Mouse (Mus musculus) midbrain, embryonic 12.5 days (tissue): ENCODE results near the gene Zcchc2. TPM values are rescaled to one million over a fixed set of nuclear protein-coding genes. Genes with fewer than 3 reads are reported as not detected.

Experiments
- ATAC-seq: fragments of 200-750 bp; cut with Nextera tagmentation; 2 replicates; pipeline ENCODE4 v1.8.0; 2017; ENCODE audit warnings: low read depth, moderate TSS enrichment, moderate library complexity; ENCODE audit not compliant: low FRiP score
- H3K27ac ChIP-seq: fragments of 300-500 bp; sonication (generic); replicated peaks from 2 replicates; pipeline ENCODE4 v1.5.1; 2016; ENCODE audit warnings: mild to moderate bottlenecking
- H3K27me3 ChIP-seq: fragments of 300-500 bp; sonication (generic); 2 replicates; pipeline ENCODE4 v1.6.1; 2016; ENCODE audit warnings: mild to moderate bottlenecking
- H3K36me3 ChIP-seq: fragments of 300-500 bp; sonication (generic); 2 replicates; pipeline ENCODE4 v1.6.1; 2016
- H3K4me1 ChIP-seq: fragments of 300-500 bp; sonication (generic); 2 replicates; pipeline ENCODE4 v1.6.1; 2016
- H3K4me2 ChIP-seq: fragments of 300-500 bp; sonication (generic); replicated peaks from 2 replicates; pipeline ENCODE4 v1.6.1; 2016; ENCODE audit warnings: mild to moderate bottlenecking, moderate library complexity
- H3K4me3 ChIP-seq: fragments of 300-500 bp; sonication (generic); 2 replicates; pipeline ENCODE4 v1.5.1; 2016; ENCODE audit warnings: mild to moderate bottlenecking
- H3K9ac ChIP-seq: fragments of 300-500 bp; sonication (generic); replicated peaks from 2 replicates; pipeline ENCODE4 v1.6.1; 2016; ENCODE audit warnings: mild to moderate bottlenecking, moderate library complexity
- H3K9me3 ChIP-seq: fragments of 300-500 bp; sonication (generic); 2 replicates; pipeline ENCODE4 v1.6.1; 2016; ENCODE audit warnings: mild to moderate bottlenecking
- WGBS: fragments of 180-500 bp; shearing (Covaris S2); methylation state at CpG from one replicate; pipeline ENCODE4 v1.1.7; 2016; 5-methylcytosine and 5-hydroxymethylcytosine counted together
- polyA plus RNA-seq: library from polyadenylated mRNA; unstranded; fragments of >200 nt; fragmentation: Nextera tagmentation; extraction: Ambion mirVana; gene quantifications from 2 replicates; pipeline ENCODE4 v1.2.1, GENCODE M21; 2016

Zcchc2 gene
- polyA plus RNA-seq, 1 experiment from 2014 or later, result 2.2 TPM

DNA sequence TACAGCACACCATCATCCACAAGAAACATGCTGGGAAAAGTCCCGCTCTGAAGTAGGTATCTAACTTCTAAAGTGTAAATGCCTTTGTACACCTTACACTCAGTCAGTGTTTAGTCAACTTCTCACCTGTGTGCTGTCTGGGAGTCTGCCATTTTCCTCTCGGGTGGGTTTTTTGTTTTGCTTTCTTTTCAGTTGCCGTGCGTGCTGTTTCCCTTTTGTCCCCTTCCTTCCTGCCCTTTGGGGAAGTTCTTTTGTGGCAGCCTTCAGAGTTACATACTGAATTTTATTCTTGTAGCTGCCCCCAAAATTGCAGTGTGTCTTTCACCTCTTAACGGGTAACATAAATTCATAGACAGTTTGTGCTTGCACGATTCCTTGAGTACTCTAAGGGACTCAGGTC is 29.6 kb downstream of the Zcchc2 start:
- WGBS, result 78% methylated on average over 6 of the region's 6 CpGs
- no peak for ATAC-seq
- Histone ChIP-seq H3K4me3 (no peak overlapping the region), H3K27me3 (no peaks in the 10 kb centered on the region), H3K4me2 (no peak overlapping the region), H3K27ac (no peak overlapping the region), H3K9me3 (no peaks in the 10 kb centered on the region), H3K36me3 (peaks cover 34% of the 10 kb centered on the region), H3K4me1 (no peaks in the 10 kb centered on the region), H3K9ac (no peak overlapping the region)

GRCm38 (mm10) chr1:106022998-106023397 is 32.8 kb downstream of the Zcchc2 start:
- Histone ChIP-seq H3K27ac (no peak overlapping the region), H3K4me2 (no peak overlapping the region), H3K36me3 (peaks cover 40% of the 10 kb centered on the region), H3K9ac (no peak overlapping the region), H3K4me3 (no peak overlapping the region), H3K4me1 (no peaks in the 10 kb centered on the region), H3K9me3 (no peaks in the 10 kb centered on the region), H3K27me3 (no peaks in the 10 kb centered on the region)
- ATAC-seq, result no peak
- WGBS, result 92% methylated on average over 1 of the region's 1 CpGs

GRCm38 (mm10) chr1:106024254-106024653 is 34.0 kb downstream of the Zcchc2 start:
- no peak for ATAC-seq
- H3K36me3 ChIP-seq, result peaks cover 38% of the 10 kb centered on the region
- H3K4me2 ChIP-seq, result no peak overlapping the region
- no peaks in the 10 kb centered on the region for H3K27me3 ChIP-seq
- no peak overlapping the region for H3K27ac ChIP-seq
- H3K4me3 ChIP-seq, result no peak overlapping the region
- H3K9me3 ChIP-seq, result no peaks in the 10 kb centered on the region
- 100% methylated on average over 2 of the region's 2 CpGs for WGBS
- H3K4me1 ChIP-seq, result no peaks in the 10 kb centered on the region
- no peak overlapping the region for H3K9ac ChIP-seq

- Histone ChIP-seq H3K27me3 (no peaks in the 10 kb centered on the region), H3K27ac (no peak overlapping the region), H3K9ac (no peak overlapping the region), H3K4me3 (no peak overlapping the region), H3K9me3 (no peaks in the 10 kb centered on the region), H3K4me2 (no peak overlapping the region), H3K4me1 (no peaks in the 10 kb centered on the region), H3K36me3 (peaks cover 38% of the 10 kb centered on the region)
- no peak for ATAC-seq
- WGBS, result 89% methylated on average over 3 of the region's 3 CpGs
Observed at GRCm38 (mm10) chr1:106024778-106025177, 34.6 kb downstream of the Zcchc2 start.

DNA sequence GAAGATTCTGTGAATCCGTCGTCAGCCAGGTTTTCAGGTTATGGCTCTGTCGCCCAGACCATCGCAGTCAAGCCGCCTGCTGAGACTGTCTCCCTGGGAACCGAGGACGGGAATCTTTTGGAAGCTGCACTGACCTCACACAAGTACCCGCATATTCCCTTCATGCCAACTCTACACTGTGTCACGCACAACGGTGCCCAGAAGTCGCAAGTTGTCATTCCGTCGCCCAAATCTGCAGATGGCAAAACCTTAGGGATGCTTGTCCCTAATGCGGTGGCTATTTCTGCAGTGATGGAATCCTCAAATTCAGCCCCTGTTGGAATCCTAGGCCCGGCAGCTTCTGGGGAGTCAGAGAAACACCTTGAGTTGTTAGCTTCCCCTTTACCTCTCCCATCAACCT is 39.6 kb downstream of the Zcchc2 start:
- Histone ChIP-seq H3K4me2 (no peak overlapping the region), H3K27ac (no peak overlapping the region), H3K9ac (no peak overlapping the region), H3K4me3 (no peak overlapping the region), H3K4me1 (no peaks in the 10 kb centered on the region), H3K36me3 (peaks cover 23% of the 10 kb centered on the region), H3K9me3 (no peaks in the 10 kb centered on the region), H3K27me3 (no peaks in the 10 kb centered on the region)
- ATAC-seq, result no peak
- WGBS, result 91% methylated on average over 15 of the region's 15 CpGs

DNA sequence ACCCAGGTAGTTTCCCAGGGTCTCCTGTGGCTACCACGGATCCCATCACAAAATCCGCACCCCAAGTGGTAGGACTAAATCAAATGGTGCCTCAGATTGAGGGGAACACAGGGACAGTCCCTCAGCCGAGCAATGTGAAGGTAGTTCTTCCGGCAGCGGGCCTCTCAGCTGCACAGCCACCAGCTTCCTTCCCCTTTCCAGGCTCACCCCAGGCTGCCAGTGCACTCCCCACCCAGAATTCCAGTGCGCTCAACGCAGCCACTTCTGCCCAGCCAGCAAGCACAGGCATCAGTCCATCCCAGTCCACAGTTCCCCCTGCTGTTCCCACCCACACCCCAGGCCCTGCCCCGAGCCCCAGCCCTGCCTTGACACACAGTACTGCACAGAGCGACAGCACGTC is 40.1 kb downstream of the Zcchc2 start:
- 91% methylated on average over 10 of the region's 10 CpGs for WGBS
- H3K27ac ChIP-seq, result no peak overlapping the region
- no peak for ATAC-seq
- no peak overlapping the region for H3K4me3 ChIP-seq
- H3K9ac ChIP-seq, result no peak overlapping the region
- H3K4me2 ChIP-seq, result no peak overlapping the region
- H3K9me3 ChIP-seq, result no peaks in the 10 kb centered on the region
- peaks cover 23% of the 10 kb centered on the region for H3K36me3 ChIP-seq
- no peaks in the 10 kb centered on the region for H3K27me3 ChIP-seq
- no peaks in the 10 kb centered on the region for H3K4me1 ChIP-seq

DNA sequence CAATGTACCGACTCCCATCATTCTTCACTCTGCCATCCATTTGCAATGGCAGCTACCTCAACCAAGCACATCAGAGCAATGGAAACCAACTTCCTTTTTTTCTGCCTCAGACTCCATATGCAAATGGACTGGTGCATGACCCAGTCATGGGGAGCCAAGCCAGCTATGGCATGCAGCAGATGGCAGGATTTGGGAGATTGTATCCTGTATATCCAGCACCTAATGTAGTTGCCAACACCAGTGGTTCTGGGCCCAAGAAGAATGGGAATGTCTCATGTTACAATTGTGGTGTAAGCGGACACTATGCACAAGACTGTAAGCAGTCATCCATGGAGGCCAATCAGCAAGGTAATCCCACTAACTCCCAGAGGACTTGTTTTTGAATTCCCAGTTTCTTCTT is 40.7 kb downstream of the Zcchc2 start:
- H3K27me3 ChIP-seq, result no peaks in the 10 kb centered on the region
- peaks cover 23% of the 10 kb centered on the region for H3K36me3 ChIP-seq
- H3K27ac ChIP-seq, result no peak overlapping the region
- ATAC-seq, result no peak
- no peak overlapping the region for H3K4me2 ChIP-seq
- H3K9me3 ChIP-seq, result no peaks in the 10 kb centered on the region
- H3K9ac ChIP-seq, result no peak overlapping the region
- H3K4me3 ChIP-seq, result no peak overlapping the region
- 98% methylated on average over 2 of the region's 2 CpGs for WGBS
- no peaks in the 10 kb centered on the region for H3K4me1 ChIP-seq

- H3K4me1 ChIP-seq, result no peaks in the 10 kb centered on the region
- peaks cover 23% of the 10 kb centered on the region for H3K36me3 ChIP-seq
- H3K4me3 ChIP-seq, result no peak overlapping the region
- H3K27ac ChIP-seq, result no peak overlapping the region
- no peak overlapping the region for H3K9ac ChIP-seq
- no peak for ATAC-seq
- 69% methylated on average over 6 of the region's 6 CpGs for WGBS
- H3K4me2 ChIP-seq, result no peak overlapping the region
- H3K27me3 ChIP-seq, result no peaks in the 10 kb centered on the region
- H3K9me3 ChIP-seq, result no peaks in the 10 kb centered on the region
Observed at GRCm38 (mm10) chr1:106031908-106032307, 41.7 kb downstream of the Zcchc2 start.

DNA sequence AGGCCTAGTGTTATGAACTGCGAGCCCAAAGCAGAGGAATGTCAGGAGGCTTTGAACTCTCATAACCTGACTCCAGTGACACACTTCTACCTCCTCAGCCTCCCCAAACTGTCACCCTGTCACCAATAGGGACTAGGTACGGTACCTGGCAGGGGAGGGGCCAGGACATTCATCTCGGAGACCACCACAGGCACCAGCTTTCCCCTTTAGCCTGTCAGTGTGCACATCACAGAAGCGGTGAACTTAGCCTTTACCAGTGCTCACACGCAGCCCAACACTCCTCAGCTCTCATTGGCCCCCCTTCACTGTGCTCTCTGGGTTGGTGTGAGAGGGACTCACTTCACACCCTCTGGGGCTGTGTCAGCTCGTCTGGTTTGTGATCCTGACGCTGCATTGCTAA is 44.6 kb downstream of the Zcchc2 start:
- no peak overlapping the region for H3K27ac ChIP-seq
- peaks cover 14% of the 10 kb centered on the region; the same call in 1 of the 2 replicates for H3K36me3 ChIP-seq
- H3K9me3 ChIP-seq, result no peaks in the 10 kb centered on the region
- H3K4me2 ChIP-seq, result no peak overlapping the region
- no peaks in the 10 kb centered on the region for H3K4me1 ChIP-seq
- 74% methylated on average over 7 of the region's 7 CpGs for WGBS
- H3K9ac ChIP-seq, result no peak overlapping the region
- H3K4me3 ChIP-seq, result no peak overlapping the region
- no peak for ATAC-seq
- H3K27me3 ChIP-seq, result no peaks in the 10 kb centered on the region

- Histone ChIP-seq H3K4me2 (no peak overlapping the region), H3K27ac (no peak overlapping the region), H3K4me1 (no peaks in the 10 kb centered on the region), H3K27me3 (no peaks in the 10 kb centered on the region), H3K36me3 (no peaks in the 10 kb centered on the region), H3K4me3 (no peak overlapping the region), H3K9ac (no peak overlapping the region), H3K9me3 (no peaks in the 10 kb centered on the region)
- peak; percentile 82 for ATAC-seq
- 60% methylated on average over 19 of the region's 19 CpGs for WGBS
Observed at GRCm38 (mm10) chr1:106036861-106037599, 46.8 kb downstream of the Zcchc2 start.

DNA sequence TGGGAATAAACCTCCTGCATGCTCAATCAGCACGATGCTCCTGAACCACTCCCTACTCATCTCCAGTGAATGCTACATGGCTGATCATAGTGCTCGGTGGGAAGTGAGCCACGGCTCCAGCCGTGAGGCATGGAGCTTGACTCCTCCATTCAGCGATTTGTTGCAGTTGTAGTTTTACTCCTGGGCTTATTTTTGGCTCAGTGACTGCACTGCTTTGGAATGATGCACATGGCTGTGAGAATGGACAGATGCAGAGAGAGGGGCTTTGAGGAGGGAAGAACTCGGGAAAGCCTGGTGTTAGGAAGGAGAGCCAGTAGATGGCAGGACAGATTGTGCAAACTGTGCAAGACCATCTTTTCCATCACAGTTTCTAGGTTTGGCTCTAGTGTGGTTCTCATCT is 49.1 kb downstream of the Zcchc2 start:
- no peak for ATAC-seq
- WGBS, result 85% methylated on average over 6 of the region's 6 CpGs
- H3K27ac ChIP-seq, result no peak overlapping the region

GRCm38 (mm10) chr1:106040271-106040670 is 50.1 kb downstream of the Zcchc2 start:
- Histone ChIP-seq H3K36me3 (no peaks in the 10 kb centered on the region), H3K4me3 (no peak overlapping the region), H3K4me1 (no peaks in the 10 kb centered on the region), H3K27ac (no peak overlapping the region), H3K9ac (no peak overlapping the region), H3K9me3 (no peaks in the 10 kb centered on the region), H3K4me2 (no peak overlapping the region), H3K27me3 (no peaks in the 10 kb centered on the region)
- 92% methylated on average over 4 of the region's 4 CpGs for WGBS
- no peak for ATAC-seq

More for the DNA sequence above, 49.1 kb downstream of the Zcchc2 start:
- Histone ChIP-seq H3K36me3 (no peaks in the 10 kb centered on the region), H3K4me3 (no peak overlapping the region), H3K9me3 (no peaks in the 10 kb centered on the region), H3K4me2 (no peak overlapping the region), H3K9ac (no peak overlapping the region), H3K4me1 (no peaks in the 10 kb centered on the region), H3K27me3 (no peaks in the 10 kb centered on the region)

- WGBS, result 93% methylated on average over 9 of the region's 9 CpGs
- no peaks in the 10 kb centered on the region for H3K9me3 ChIP-seq
- no peaks in the 10 kb centered on the region for H3K27me3 ChIP-seq
- H3K4me3 ChIP-seq, result no peak overlapping the region
- H3K36me3 ChIP-seq, result no peaks in the 10 kb centered on the region
- H3K4me2 ChIP-seq, result no peak overlapping the region
- H3K27ac ChIP-seq, result no peak overlapping the region
- H3K9ac ChIP-seq, result no peak overlapping the region
- no peaks in the 10 kb centered on the region for H3K4me1 ChIP-seq
- no peak for ATAC-seq
Observed at GRCm38 (mm10) chr1:106042221-106042620, 52.0 kb downstream of the Zcchc2 start.
